In genomic region chr1:35094873-35095272, GRCm38 (mm10) we compare ENCODE assay signal across 28 mouse cellular contexts.
"Had no signal": no experiment of that assay in that cellular context is flagged by ENCODE, and none has a peak within 500 bp of the region (broad histone marks: within the 10 kb centered on the region; RNA-seq: fewer than 3 reads in every experiment).

No protein-coding gene starts in this region.

- H3K4me2 ChIP-seq: embryonic facial prominence, embryonic 12.5 days; embryonic facial prominence, embryonic 13.5 days; embryonic facial prominence, embryonic 15.5 days; forebrain, embryonic 12.5 days; forebrain, embryonic 13.5 days; forebrain, embryonic 15.5 days had no signal

- H3K4me1 ChIP-seq: embryonic facial prominence, embryonic 10.5 days; embryonic facial prominence, embryonic 12.5 days; embryonic facial prominence, embryonic 13.5 days; embryonic facial prominence, embryonic 15.5 days; forebrain, embryonic 15.5 days had no signal

- H3K27me3 ChIP-seq: embryonic facial prominence, embryonic 12.5 days; embryonic facial prominence, embryonic 13.5 days; embryonic facial prominence, embryonic 15.5 days; forebrain, embryonic 12.5 days; forebrain, embryonic 13.5 days; forebrain, embryonic 15.5 days had no signal

- H3K27ac ChIP-seq: embryonic facial prominence, embryonic 10.5 days; embryonic facial prominence, embryonic 12.5 days; embryonic facial prominence, embryonic 13.5 days; embryonic facial prominence, embryonic 15.5 days; forebrain, embryonic 10.5 days; forebrain, embryonic 12.5 days; forebrain, embryonic 13.5 days; forebrain, embryonic 15.5 days; gastrocnemius, adult 2 months had no signal

- ATAC-seq: forebrain, embryonic 13.5 days; forebrain, embryonic 14.5 days; forebrain, embryonic 15.5 days; forebrain, embryonic 16.5 days; forebrain, postnatal 0 days had no signal

- DNase-seq: cerebellum, adult 2 months; cerebellum, adult 8-10 months; cerebellum, adult 9-10 months; cerebellum, adult 9-11 months; cerebellum, postnatal 10 days; cerebellum, postnatal 14 days; cerebellum, postnatal 25 days; cerebellum, postnatal 36 days; embryo, embryonic 11 days; forebrain, postnatal 0 days; gastrocnemius, adult 2 months; gastrocnemius, postnatal 10 days; gastrocnemius, postnatal 14 days; gastrocnemius, postnatal 25 days; gastrocnemius, postnatal 36 days; heart, adult 11 months; heart, adult 18-20 months had no signal

- H3K4me3 ChIP-seq: embryonic facial prominence, embryonic 10.5 days; embryonic facial prominence, embryonic 12.5 days; embryonic facial prominence, embryonic 13.5 days; embryonic facial prominence, embryonic 15.5 days; erythroblast, embryonic 14.5 days; forebrain, embryonic 10.5 days; forebrain, embryonic 12.5 days; forebrain, embryonic 13.5 days; forebrain, embryonic 15.5 days; gastrocnemius, adult 2 months had no signal

- H3K36me3 ChIP-seq: embryonic facial prominence, embryonic 10.5 days; embryonic facial prominence, embryonic 12.5 days; embryonic facial prominence, embryonic 13.5 days; embryonic facial prominence, embryonic 15.5 days; forebrain, embryonic 10.5 days; forebrain, embryonic 12.5 days; forebrain, embryonic 15.5 days had no signal

- H3K9ac ChIP-seq: embryonic facial prominence, embryonic 12.5 days; embryonic facial prominence, embryonic 13.5 days; embryonic facial prominence, embryonic 15.5 days; forebrain, embryonic 12.5 days; forebrain, embryonic 13.5 days; forebrain, embryonic 15.5 days; forebrain, postnatal 0 days had no signal

- H3K9me3 ChIP-seq: embryonic facial prominence, embryonic 10.5 days; embryonic facial prominence, embryonic 12.5 days; embryonic facial prominence, embryonic 13.5 days; embryonic facial prominence, embryonic 15.5 days; forebrain, embryonic 10.5 days; forebrain, embryonic 12.5 days; forebrain, embryonic 13.5 days; forebrain, embryonic 15.5 days had no signal
